Mouse (Mus musculus): Measurements from ENCODE around the gene Ppdpf.
A peak's percentile ranks its signal among the peaks of the same experiment; 100 is the strongest.
"Not testable (repeated sequence)": the region's sequence is repeated elsewhere in the genome, so short reads cannot be mapped to it uniquely, and the experiment has no call there.

Ppdpf gene

DNA sequence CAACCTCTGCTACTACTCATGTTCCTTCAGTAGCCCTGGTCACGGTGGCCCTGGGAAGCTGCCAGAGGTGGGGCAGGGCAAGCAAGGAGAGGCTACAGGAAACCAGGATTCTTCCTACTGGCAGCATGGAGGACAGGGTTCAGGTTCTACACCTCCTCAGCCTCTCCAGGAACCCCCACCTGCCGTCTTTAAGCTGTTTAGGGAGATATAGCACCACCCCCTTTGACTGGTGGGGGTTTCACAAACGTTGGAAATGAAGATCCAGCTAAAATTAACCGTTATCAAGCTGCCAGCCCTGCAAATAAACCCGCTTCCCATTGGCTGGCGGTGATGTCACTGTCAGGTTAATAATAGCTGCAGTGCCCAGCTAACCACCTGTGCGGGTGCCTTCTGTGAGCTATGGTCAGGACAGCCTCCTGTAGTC is 27.9 kb upstream of the Ppdpf start:
- no peak for DNase-seq (ENCODE audit: low read depth)

DNA sequence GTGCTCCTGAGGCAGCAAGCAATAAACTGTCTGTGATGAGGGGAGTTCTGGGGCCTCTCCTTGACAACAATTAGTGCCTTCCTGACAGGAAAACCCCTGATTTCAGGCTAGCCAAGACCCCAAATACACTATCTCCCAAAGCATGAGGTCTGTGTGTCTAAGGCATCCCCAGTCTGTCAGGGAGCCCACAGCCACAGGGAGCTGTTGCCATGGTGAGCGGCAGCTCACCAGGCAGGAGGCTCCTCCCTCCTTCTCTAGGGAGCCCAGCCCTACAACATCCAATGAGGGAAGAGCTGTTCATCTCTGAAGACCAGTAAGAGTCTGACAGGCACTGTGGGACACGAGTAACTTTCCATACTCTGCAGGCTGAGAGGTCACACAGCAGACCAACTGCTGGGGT is 27.3 kb upstream of the Ppdpf start:
- no peak for DNase-seq (ENCODE audit: low read depth)

DNA sequence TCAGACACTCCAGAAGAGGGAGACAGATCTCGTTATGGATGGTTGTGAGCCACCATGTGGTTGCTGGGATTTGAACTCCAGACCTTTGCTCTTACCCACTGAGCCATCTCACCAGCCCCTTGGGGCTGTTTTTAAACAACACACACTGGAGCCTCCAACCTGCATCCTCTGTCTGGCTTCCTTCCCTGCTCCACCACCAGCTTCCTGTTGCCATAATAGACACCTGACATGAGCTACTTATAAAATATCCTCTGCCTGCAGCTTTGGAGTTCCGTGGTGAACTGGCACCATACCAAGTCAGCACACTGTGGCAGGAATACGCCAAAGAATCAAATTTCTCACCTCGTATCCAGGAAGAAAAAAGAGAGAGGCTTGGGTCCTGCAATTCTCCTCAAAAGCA is 26.2 kb upstream of the Ppdpf start:
- DNase-seq (ENCODE audit: low read depth), result peak; percentile 4

GRCm38 (mm10) chr2:181166469-181166868 is 20.6 kb upstream of the Ppdpf start:
- DNase-seq (ENCODE audit: low read depth), result no peak

- no peak for DNase-seq (ENCODE audit: low read depth)
Observed at GRCm38 (mm10) chr2:181174646-181175045, 12.4 kb upstream of the Ppdpf start.

- DNase-seq (ENCODE audit: low read depth), result peak; percentile 34
Observed at GRCm38 (mm10) chr2:181178015-181178414, 9.0 kb upstream of the Ppdpf start.

- no peak for DNase-seq (ENCODE audit: low read depth)
Observed at GRCm38 (mm10) chr2:181178471-181178870, 8.6 kb upstream of the Ppdpf start.

- DNase-seq (ENCODE audit: low read depth), result no peak
Observed at GRCm38 (mm10) chr2:181180898-181181297, 6.1 kb upstream of the Ppdpf start.

DNA sequence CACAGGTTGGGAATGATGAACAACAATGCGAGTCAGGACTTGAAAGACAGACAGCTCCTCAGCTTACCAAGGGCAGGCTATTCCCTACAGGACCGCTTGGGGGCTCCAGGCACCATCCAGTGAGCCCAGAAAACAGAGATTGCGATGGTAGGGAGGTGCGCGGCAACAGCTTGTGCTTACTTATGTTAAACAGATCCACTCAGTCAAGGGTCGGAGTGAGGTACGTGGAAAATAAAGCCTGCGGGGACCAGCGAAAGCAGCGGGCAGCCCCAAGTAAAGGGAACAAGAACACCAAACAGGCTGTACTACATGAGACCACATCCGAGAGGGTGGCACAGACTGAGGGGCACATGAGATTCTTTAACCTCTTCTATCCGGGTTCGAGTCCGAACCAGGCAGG is 412 bp upstream of the Ppdpf start:
- DNase-seq (ENCODE audit: low read depth), result peak; percentile 92

- no peak for DNase-seq (ENCODE audit: low read depth)
Observed at GRCm38 (mm10) chr2:181188681-181189080, 1.6 kb downstream of the Ppdpf start.

- DNase-seq (ENCODE audit: low read depth), result no peak
Observed at GRCm38 (mm10) chr2:181189321-181189720, 2.3 kb downstream of the Ppdpf start.

- DNase-seq (ENCODE audit: low read depth), result not testable (repeated sequence)
Observed at GRCm38 (mm10) chr2:181191385-181191784, 4.3 kb downstream of the Ppdpf start.

GRCm38 (mm10) chr2:181191936-181192335 is 4.9 kb downstream of the Ppdpf start:
- DNase-seq (ENCODE audit: low read depth), result peak; percentile 26

GRCm38 (mm10) chr2:181193044-181193443 is 6.0 kb downstream of the Ppdpf start:
- DNase-seq (ENCODE audit: low read depth), result no peak

DNA sequence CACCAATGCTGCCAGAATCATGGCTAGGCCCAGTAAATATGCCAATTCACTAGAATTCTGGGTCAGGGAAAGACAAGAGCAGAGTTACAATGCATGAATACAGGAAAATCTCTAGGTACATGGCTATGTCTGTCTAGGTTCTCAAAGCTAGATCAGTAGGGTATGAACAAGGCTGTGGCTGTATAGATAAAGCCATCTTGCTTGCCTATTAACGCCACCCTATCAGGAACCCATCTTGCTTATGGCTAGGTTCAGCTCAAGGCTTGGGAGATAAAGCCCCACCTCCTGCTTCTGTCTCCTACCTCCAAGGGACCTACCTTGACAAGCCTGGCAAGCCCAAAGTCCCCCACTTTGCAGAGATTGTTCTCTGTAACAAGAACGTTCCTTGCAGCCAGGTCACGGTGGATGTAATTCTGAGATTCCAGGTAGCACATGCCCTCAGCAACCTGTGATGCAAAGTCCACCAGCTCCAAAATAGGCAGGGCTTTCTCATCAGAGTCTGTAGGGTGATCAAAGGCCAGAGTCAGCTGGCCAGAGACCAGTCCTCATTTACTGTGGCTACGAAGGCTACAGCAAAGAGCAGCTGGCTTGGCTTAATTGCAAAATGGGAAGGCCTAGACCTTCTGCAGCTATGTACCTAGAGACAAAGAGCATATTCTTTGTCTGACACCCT is 9.7 kb downstream of the Ppdpf start:
- no peak for DNase-seq (ENCODE audit: low read depth)

DNA sequence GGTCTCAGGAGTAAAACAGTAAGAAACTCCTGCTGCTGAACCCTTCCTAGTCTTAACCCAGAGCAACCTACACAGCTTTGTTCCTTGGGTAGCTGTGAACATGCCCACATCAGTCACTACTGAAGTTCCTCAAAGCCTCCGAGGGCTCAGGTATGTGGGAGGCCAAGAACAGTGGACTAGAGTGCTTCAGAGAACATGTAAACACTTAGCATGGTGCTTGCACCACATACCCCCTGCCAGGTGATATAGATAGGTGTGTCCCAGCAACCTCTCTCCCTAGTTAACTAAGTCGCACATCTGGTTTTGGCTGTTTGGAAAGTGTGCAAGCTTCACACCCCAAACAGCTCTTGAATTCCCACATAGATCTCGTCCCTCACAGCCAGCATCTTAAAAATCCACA is 14.6 kb downstream of the Ppdpf start:
- no peak for DNase-seq (ENCODE audit: low read depth)

GRCm38 (mm10) chr2:181202422-181202821 is 15.4 kb downstream of the Ppdpf start, which contains the start of gene Ptk6:
TSS of gene Ptk6 (minus strand) at chr2:181202789.
- no peak for DNase-seq (ENCODE audit: low read depth)

DNA sequence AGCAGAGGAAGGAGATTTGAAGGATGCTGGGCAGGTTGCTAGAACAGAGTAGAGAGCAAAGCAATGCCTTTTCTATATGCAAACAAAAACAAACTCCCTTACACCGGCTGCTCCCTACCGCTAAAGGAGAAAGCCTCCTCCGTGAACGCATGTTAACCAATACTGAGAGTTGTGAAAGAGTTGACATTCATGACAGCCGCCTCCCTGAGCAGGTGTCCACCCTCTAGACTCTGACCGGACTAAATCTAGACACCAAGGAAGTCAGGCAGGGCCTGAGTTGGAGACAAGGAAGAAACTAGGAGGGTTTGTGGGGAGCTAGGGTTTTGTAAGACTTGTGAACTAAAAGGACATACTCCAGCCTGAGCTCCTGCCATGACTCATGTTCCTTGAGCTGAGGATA is 15.8 kb downstream of the Ppdpf start:
- DNase-seq (ENCODE audit: low read depth), result no peak

DNA sequence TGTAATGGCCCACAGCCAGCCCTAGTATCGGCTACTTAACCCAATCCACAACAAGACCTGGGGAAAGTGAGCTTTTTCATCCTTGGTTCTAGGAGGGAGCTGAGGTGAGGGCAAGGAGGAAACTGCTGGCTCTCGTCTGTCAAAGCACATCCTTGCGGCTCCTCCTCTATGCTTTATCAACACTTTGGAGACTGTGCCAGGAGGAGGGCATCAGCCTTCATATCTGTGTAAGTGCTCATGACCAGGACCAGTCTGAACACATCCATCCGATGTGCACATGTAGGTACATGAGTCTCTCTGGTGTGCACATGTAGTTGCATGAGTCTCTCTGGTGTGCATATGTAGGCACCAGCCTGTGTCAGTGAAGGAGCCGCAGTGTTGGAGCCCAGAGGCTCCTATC is 18.6 kb downstream of the Ppdpf start:
- no peak for DNase-seq (ENCODE audit: low read depth)

- no peak for DNase-seq (ENCODE audit: low read depth)
Observed at GRCm38 (mm10) chr2:181206118-181206517, 19.1 kb downstream of the Ppdpf start.

DNA sequence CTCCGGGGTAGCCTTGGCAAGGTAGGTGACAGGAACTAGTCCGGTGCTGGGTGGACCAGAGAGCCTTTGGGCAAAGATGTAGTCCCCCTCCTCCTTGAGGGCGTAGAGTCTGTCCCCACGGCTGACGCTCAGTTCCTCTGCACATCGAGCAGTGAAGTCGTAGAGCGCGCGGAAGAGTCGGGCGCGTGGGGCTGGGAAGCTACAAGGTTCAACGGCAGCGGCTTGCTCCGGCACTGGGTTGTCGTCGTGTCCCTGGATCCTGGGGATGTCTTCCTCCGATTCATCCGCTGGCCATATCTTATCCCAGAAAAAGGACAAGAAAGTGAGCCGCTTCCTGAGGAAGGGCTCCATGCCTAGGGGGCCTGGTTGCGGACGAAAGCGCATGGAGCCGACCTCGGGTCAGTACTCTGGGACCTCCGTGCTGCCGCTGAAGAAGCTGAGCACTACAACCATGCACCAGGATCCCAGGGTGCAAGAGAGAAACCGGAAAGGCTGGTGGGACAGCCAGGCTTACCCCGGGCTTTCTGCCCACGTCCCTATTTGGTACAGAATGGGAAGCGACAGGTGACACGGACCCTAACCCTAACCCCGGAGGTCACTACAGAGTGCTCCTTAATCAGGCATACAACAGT is 25.5 kb downstream of the Ppdpf start:
- no peak for DNase-seq (ENCODE audit: low read depth)

DNA sequence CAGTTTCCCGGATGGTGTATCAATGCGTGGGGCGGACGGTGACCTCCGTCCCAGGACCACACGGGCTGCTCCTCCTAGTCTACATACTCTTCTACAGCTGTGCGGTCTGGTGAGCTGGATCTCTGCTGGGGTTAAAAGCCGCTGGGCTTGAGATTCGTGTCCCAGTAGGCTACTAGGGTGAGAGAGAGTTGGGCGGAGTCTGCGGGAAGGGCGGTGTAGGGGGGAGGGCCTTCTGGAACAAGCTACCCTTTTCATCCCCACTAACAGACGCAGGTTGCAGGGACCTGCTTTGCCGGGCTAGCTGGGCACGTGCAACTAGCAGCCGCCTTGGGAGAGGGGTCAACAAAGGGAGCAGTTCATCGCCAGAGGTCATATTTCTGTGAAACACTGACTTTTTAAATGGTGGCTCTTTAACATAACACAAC is 26.0 kb downstream of the Ppdpf start, which contains the start of gene Srms:
Srms (minus strand) TSS at position 165 of the 425 bp plus-strand sequence.
- DNase-seq (ENCODE audit: low read depth), result no peak

GRCm38 (mm10) chr2:181216037-181216436 is 29.0 kb downstream of the Ppdpf start:
- no peak for DNase-seq (ENCODE audit: low read depth)

All from 416B (cell line).